Mouse (Mus musculus) heart, adult 8-10 months (tissue): Measurements from ENCODE around the gene Tnfsf13. TPM values are rescaled to one million over a fixed set of nuclear protein-coding genes. Genes with fewer than 3 reads are reported as not detected.

Source experiments
- DNase-seq: peaks from one replicate; pipeline ENCODE4 v3.0.0; 2022; ENCODE audit warnings: low spot score
- total RNA-seq, 4 experiments: library from RNA; stranded (reverse); gene quantifications; 2 replicates each; pipeline ENCODE4 v1.2.4; 2022

Gene Tnfsf13
- total RNA-seq, 4 experiments from 2014 or later = 2.6 to 4.3 (median 2.9) TPM

GRCm38 (mm10) chr11:69681314-69682208 lies 4.0 kb downstream of the Tnfsf13 start, which contains the start of gene Senp3:
TSS of gene Senp3 (minus strand) at chr11:69682084.
- peak; percentile 94 for DNase-seq

- no peak for DNase-seq
Observed at GRCm38 (mm10) chr11:69680136-69680855, 5.3 kb downstream of the Tnfsf13 start.

- DNase-seq = no peak
Observed at GRCm38 (mm10) chr11:69679144-69679543, 6.4 kb downstream of the Tnfsf13 start.

- peak; percentile 100 for DNase-seq
Observed at GRCm38 (mm10) chr11:69672211-69672706, 13.3 kb downstream of the Tnfsf13 start, which contains the start of gene Eif4a1. TSS of gene Eif4a1 (minus strand) at chr11:69672423.

GRCm38 (mm10) chr11:69671726-69672124 lies 13.9 kb downstream of the Tnfsf13 start:
- DNase-seq = no peak

- DNase-seq = peak; percentile 93
Observed at GRCm38 (mm10) chr11:69670786-69671725, 14.5 kb downstream of the Tnfsf13 start.

GRCm38 (mm10) chr11:69666665-69667005 lies 18.9 kb downstream of the Tnfsf13 start:
- DNase-seq = no peak

- DNase-seq = peak; percentile 67
Observed at GRCm38 (mm10) chr11:69665961-69666664, 19.5 kb downstream of the Tnfsf13 start, which contains the start of gene Cd68. TSS of gene Cd68 (minus strand) at chr11:69666153.

GRCm38 (mm10) chr11:69665457-69665960 lies 20.1 kb downstream of the Tnfsf13 start:
- DNase-seq = no peak

GRCm38 (mm10) chr11:69664841-69665240 lies 20.7 kb downstream of the Tnfsf13 start:
- DNase-seq = no peak

GRCm38 (mm10) chr11:69663795-69664194 lies 21.8 kb downstream of the Tnfsf13 start:
- no peak for DNase-seq

GRCm38 (mm10) chr11:69662967-69663671 lies 22.5 kb downstream of the Tnfsf13 start:
- DNase-seq = no peak

- peak; percentile 94 for DNase-seq
Observed at GRCm38 (mm10) chr11:69662213-69662966, 23.2 kb downstream of the Tnfsf13 start, which contains the start of gene Mpdu1. TSS of gene Mpdu1 (minus strand) at chr11:69662642.

GRCm38 (mm10) chr11:69661221-69661881 lies 24.2 kb downstream of the Tnfsf13 start:
- DNase-seq = no peak

GRCm38 (mm10) chr11:69657462-69657881 lies 28.1 kb downstream of the Tnfsf13 start:
- no peak for DNase-seq

- no peak for DNase-seq
Observed at GRCm38 (mm10) chr11:69656617-69657461, 28.7 kb downstream of the Tnfsf13 start.

- DNase-seq = no peak
Observed at GRCm38 (mm10) chr11:69656065-69656455, 29.5 kb downstream of the Tnfsf13 start.
